Mouse (Mus musculus): ENCODE measurements around the gene Ube2q2. TPM values are rescaled to one million over a fixed set of nuclear protein-coding genes. Genes with fewer than 3 reads are reported as not detected.

Gene Ube2q2
- polyA plus RNA-seq, 1 experiment from 2014 or later, result 33.9 TPM

DNA sequence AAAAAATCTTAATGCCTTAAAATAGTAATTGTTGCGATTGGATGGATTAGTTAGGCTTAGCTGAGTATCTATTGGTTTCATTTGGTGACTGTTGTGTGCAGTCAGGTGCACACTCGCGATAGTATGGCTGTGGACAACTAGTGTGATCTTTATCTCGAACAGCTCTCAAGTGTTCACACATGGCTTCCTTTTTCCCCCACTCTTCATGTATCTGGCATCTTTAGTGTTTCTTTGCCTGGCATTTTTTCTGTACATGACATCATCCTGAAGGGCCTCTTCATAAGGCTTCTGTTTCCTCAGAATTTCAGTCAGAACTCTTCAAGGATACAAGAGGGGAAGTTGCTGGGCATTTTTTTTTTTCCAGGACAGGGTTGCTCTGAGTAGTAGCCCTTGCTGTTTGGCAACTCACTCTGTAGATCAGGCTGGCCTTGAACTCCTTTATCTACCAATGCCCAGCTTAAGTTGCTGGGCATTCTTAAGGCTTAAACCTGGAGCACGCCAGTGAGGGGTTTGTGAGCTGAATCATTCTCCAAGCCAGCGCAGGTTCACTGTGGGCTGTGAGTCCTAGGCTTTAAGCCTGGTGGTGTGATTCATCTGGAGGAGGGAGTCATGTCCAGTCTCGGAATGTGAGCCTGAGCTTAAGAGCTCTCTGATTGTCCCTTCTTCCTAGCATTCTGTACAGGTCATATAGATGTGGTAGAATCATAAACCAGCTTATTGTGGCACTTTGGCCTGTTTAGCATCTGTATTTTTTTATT lies 22.2 kb downstream of the Ube2q2 start:
- in situ Hi-C loops (cut with MboI; ENCODE audit: low pct_unique_long_range_greater_than_20kb), result no loop called here
- no peaks in the 10 kb centered on the region for H3K27me3 ChIP-seq
- ChIA-PET POLR2A (no interaction called here), CTCF (interaction anchor here (1.2 to 2.6 kb wide), 3 partner anchors 15 to 140 kb away, joined by 3 to 7 read pairs (median 7); no protein-coding TSS in a partner anchor)
- no peak for DNase-seq (ENCODE audit: low read depth, low spot score)
- no peak for ATAC-seq
- no peak for TF ChIP-seq CTCF (IDR thresholded peaks at IDR 0.05)

GRCm38 (mm10) chr9:55172195-55172685 lies 23.6 kb downstream of the Ube2q2 start:
- ATAC-seq, result no peak
- H3K27me3 ChIP-seq, result no peaks in the 10 kb centered on the region
- no peak for DNase-seq (ENCODE audit: low read depth, low spot score)
- ChIA-PET POLR2A (interaction anchor here (0.6 kb wide), 1 partner anchor 21 kb away, joined by 4 read pairs; no protein-coding TSS in a partner anchor), CTCF (interaction anchor here (1.0 to 2.1 kb wide), 2 partner anchors 19 to 33 kb away, joined by 3 to 7 read pairs; no protein-coding TSS in a partner anchor)
- no peak for TF ChIP-seq CTCF (IDR thresholded peaks at IDR 0.05)
- in situ Hi-C loops (cut with MboI; ENCODE audit: low pct_unique_long_range_greater_than_20kb), result no loop called here

DNA sequence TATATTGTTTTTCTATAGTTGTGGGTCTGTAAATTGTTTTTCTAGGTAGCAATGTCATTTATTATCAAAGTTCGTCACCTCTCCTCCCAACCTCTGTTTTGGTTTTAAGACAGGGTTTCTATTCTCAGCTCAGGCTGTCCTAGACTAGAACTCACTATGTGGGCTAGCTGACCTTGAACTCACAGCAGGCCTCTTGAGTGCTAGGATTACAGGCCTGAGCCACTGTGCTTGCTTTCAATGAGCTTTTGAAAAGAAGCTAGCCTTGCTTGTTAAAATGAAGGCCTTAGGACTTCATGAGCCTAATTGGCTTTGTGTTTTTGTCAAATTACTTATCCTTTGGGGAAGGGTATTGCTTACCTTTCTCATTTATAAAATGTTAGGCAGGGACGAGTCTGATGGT lies 25.6 kb downstream of the Ube2q2 start:
- DNase-seq (ENCODE audit: low read depth, low spot score) (no peak), ATAC-seq (no peak)
- ChIA-PET POLR2A (no interaction called here), CTCF (no interaction called here)
- no peaks in the 10 kb centered on the region for H3K27me3 ChIP-seq
- in situ Hi-C loops (cut with MboI; ENCODE audit: low pct_unique_long_range_greater_than_20kb), result no loop called here
- TF ChIP-seq CTCF (IDR thresholded peaks at IDR 0.05), result no peak

DNA sequence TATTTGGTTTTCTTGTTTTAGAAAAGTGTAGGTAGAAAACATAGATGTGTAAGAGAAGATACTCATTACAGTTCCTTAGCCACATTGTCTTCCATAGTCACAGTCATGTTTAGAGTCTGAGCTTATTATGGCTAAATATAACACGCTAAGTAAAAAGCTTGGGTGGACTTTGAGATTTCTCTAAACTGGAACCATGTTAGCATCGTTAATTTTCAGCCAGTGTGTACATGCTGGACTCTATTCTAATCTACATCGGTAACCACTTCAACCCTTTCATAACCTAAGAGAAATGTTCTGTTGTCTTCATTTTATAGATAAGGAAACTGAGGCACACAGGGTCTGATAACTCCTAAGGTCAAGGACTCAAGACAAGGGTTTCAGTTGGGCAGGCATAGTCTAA lies 47.2 kb downstream of the Ube2q2 start:
- in situ Hi-C loops (cut with MboI; ENCODE audit: low pct_unique_long_range_greater_than_20kb), result no loop called here
- no peaks in the 10 kb centered on the region for H3K27me3 ChIP-seq
- TF ChIP-seq CTCF (IDR thresholded peaks at IDR 0.05), result no peak
- no peak for ATAC-seq
- no peak for DNase-seq (ENCODE audit: low read depth, low spot score)
- ChIA-PET POLR2A (interaction anchor here (0.6 to 0.9 kb wide), 2 partner anchors 11 to 103 kb away, joined by 3 read pairs; no protein-coding TSS in a partner anchor), CTCF (no interaction called here)

DNA sequence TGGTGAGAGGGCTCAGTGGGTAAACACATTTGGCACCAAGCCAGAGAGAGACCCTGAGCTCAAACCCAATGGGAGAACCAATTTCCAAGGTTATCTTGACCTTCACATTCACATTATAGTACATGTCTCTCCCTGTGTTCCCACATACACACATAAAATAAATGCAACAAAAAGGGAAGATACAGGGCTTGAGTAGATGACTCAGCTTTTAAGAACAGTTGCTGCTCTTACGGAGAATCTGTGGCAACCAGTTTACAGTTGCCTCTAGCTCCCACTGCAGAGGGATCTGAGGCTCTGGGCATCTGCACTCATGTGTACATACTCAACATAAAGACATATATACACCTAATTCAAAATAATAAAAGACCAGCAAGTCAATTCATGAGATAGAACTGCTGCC lies 49.6 kb downstream of the Ube2q2 start:
- in situ Hi-C loops (cut with MboI; ENCODE audit: low pct_unique_long_range_greater_than_20kb), result no loop called here
- ChIA-PET POLR2A (no interaction called here), CTCF (interaction anchor here (1.3 to 1.6 kb wide), 3 partner anchors 10 to 82 kb away, joined by 3 to 4 read pairs (median 3); partner anchors contain the start of gene Fbxo22)
- TF ChIP-seq CTCF (IDR thresholded peaks at IDR 0.05), result no peak
- ATAC-seq (no peak), DNase-seq (ENCODE audit: low read depth, low spot score) (no peak)
- no peaks in the 10 kb centered on the region for H3K27me3 ChIP-seq

DNA sequence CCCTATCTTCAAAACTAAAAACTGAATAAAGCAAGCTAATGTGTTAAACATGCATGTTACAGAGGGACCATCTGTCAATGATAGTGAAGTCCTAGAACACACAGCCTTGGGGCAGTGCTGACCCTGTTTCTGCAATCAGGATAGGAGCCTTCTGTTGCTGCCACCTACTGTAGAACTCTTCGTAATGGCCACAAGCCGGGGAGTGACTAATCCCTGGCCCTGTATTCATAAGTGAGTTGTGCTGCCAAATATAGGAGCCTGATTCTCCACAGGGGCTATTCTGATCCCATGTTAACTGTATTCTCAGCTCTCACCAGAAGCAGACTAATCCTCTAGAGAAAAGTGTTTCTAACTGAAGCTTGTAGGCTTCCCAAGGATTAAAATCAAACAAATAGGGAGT lies 50.7 kb downstream of the Ube2q2 start:
- ATAC-seq (no peak), DNase-seq (ENCODE audit: low read depth, low spot score) (no peak)
- in situ Hi-C loops (cut with MboI; ENCODE audit: low pct_unique_long_range_greater_than_20kb), result no loop called here
- CTCF ChIA-PET, result interaction anchor here (1.6 kb wide), 1 partner anchor 81 kb away, joined by 3 read pairs; no protein-coding TSS in a partner anchor
- TF ChIP-seq CTCF (IDR thresholded peaks at IDR 0.05), result peak; percentile 34
- no peaks in the 10 kb centered on the region for H3K27me3 ChIP-seq
- POLR2A ChIA-PET, result interaction anchor here (1.1 kb wide), 1 partner anchor 9 kb away, joined by 5 read pairs; the partner anchor contains the start of gene Fbxo22

DNA sequence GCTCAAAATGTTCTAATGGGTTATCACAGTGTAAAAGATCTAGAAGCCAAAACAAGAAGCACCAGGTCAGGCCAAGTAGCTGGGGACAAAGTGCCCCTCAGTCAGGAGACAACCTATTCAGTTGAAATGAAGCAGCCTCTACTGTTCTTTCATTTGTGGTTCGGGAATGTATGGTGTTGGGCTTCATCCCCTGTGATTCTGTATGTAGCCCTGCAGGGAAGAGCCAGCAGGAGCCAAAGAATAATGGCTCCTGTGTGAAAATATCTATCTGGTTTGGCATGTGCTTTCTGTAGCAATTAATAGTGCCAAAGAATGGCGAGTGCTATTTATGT lies 59.8 kb downstream of the Ube2q2 start:
- CTCF ChIA-PET, result interaction anchor here (1.2 kb wide), 1 partner anchor 11 kb away, joined by 4 read pairs; no protein-coding TSS in a partner anchor
- H3K27me3 ChIP-seq, result no peaks in the 10 kb centered on the region
- in situ Hi-C loops (cut with MboI; ENCODE audit: low pct_unique_long_range_greater_than_20kb), result no loop called here
- ATAC-seq, result no peak
- DNase-seq (ENCODE audit: low read depth, low spot score), result no peak
- TF ChIP-seq CTCF (IDR thresholded peaks at IDR 0.05), result no peak
- POLR2A ChIA-PET, result interaction anchor here (1.3 to 1.8 kb wide), 2 partner anchors 9 to 86 kb away, joined by 3 to 5 read pairs; no protein-coding TSS in a partner anchor

DNA sequence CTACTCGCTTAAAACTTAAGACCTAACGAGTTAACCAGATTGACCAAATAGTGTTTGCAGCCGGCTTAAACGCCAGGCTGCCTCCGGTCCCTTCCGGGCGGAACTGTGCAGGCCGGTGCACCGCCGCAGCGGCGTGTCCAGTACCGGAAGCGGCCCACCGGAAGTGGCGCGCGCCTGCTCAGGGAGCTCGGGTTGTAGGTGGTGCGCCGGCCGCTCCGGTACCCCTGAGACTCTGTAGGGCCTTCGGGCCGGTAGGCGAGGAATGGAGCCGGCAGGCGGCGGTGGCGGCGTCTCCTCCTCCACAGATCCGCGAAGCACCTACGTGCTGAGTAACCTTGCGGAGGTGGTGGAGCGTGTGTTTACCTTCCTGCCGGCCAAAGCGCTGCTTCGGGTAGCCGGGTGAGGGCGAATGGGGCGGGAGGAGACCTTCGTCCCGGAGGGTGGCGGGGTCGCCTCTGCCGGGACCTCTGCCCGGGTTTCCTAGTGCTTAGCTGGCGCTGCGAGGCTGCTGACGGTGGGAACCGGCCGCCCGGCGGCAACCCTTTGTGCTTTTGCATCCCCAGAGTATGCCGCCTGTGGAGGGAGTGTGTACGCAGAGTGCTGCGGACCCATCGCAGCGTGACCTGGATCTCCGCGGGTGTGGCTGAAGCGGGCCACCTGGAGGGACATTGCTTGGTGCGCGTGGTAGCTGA lies 60.3 kb downstream of the Ube2q2 start, which contains the start of gene Fbxo22:
Gene Fbxo22, plus strand, starts transcription at position 136 of the 692 bp plus-strand sequence.
- no peaks in the 10 kb centered on the region for H3K27me3 ChIP-seq
- peak; percentile 62 for TF ChIP-seq CTCF (IDR thresholded peaks at IDR 0.05)
- ChIA-PET POLR2A (interaction anchor here (0.6 to 1.8 kb wide), 4 partner anchors 10 to 86 kb away, joined by 3 to 5 read pairs (median 4); no protein-coding TSS in a partner anchor), CTCF (interaction anchor here (1.2 kb wide), 1 partner anchor 11 kb away, joined by 4 read pairs; no protein-coding TSS in a partner anchor)
- DNase-seq (ENCODE audit: low read depth, low spot score) (no peak), ATAC-seq (peak; percentile 93)
- in situ Hi-C loops (cut with MboI; ENCODE audit: low pct_unique_long_range_greater_than_20kb), result no loop called here

GRCm38 (mm10) chr9:55211611-55212010 lies 63.0 kb downstream of the Ube2q2 start:
- ChIA-PET CTCF (interaction anchor here (1.4 kb wide), 2 partner anchors 14 to 101 kb away, joined by 3 to 5 read pairs; no protein-coding TSS in a partner anchor), POLR2A (no interaction called here)
- DNase-seq (ENCODE audit: low read depth, low spot score), result no peak
- no peaks in the 10 kb centered on the region for H3K27me3 ChIP-seq
- in situ Hi-C loops (cut with MboI; ENCODE audit: low pct_unique_long_range_greater_than_20kb), result no loop called here
- no peak for TF ChIP-seq CTCF (IDR thresholded peaks at IDR 0.05)
- no peak for ATAC-seq

DNA sequence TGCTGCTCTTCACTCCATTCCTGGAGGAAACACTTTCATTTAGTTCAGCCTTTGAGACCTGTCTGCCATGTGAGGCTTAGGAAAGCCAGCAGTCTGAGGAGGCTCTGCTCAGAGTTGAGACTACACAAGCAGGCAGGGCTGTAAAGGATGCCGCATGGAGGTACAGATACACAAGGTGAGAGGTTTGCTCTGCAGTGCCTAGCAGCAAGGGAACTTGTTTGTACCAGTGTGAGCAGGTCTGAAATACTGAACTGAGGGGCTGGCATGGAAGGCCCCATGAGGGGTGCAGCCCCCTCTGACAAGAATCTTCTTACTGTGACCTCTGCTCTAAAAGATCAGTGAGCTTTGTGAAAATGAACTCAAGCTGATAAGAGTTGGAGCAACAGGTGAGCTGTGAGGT lies 64.7 kb downstream of the Ube2q2 start:
- CTCF ChIA-PET, result no interaction called here
- in situ Hi-C loops (cut with MboI; ENCODE audit: low pct_unique_long_range_greater_than_20kb), result no loop called here
- ATAC-seq, result no peak
- H3K27me3 ChIP-seq, result no peaks in the 10 kb centered on the region
- DNase-seq (ENCODE audit: low read depth, low spot score), result no peak
- POLR2A ChIA-PET, result interaction anchor here (1.4 kb wide), 1 partner anchor 10 kb away, joined by 3 read pairs; no protein-coding TSS in a partner anchor
- TF ChIP-seq CTCF (IDR thresholded peaks at IDR 0.05), result no peak
